Mouse (Mus musculus) kidney, postnatal 0 days (tissue): ENCODE measurements around the gene Gnas. TPM values are rescaled to one million over a fixed set of nuclear protein-coding genes. Genes with fewer than 3 reads are reported as not detected.

ENCODE experiments used
- ATAC-seq: fragments of 200-750 bp; cut with Nextera tagmentation; replicated peaks from 2 replicates; pipeline ENCODE4 v1.8.0; 2017; ENCODE audit warnings: low read depth, moderate number of reproducible peaks, moderate TSS enrichment, moderate library complexity; ENCODE audit not compliant: low FRiP score
- DNase-seq: peaks from one replicate; pipeline ENCODE4 v3.0.0-alpha.2; 2016; ENCODE audit warnings: low spot score
- H3K27ac ChIP-seq: fragments of 300-500 bp; sonication (generic); 2 replicates; pipeline ENCODE4 v1.5.1; 2014; ENCODE audit warnings: mild to moderate bottlenecking
- H3K27me3 ChIP-seq: fragments of 300-500 bp; sonication (generic); 2 replicates; pipeline ENCODE4 v1.6.1; 2014; ENCODE audit warnings: low read length, mixed read lengths; ENCODE audit not compliant: insufficient read depth
- H3K36me3 ChIP-seq: fragments of 300-500 bp; sonication (generic); 2 replicates; pipeline ENCODE4 v1.6.1; 2014; ENCODE audit warnings: low read length, mixed read lengths; ENCODE audit not compliant: insufficient read depth
- H3K4me1 ChIP-seq: fragments of 300-500 bp; sonication (generic); replicated peaks from 2 replicates; pipeline ENCODE4 v1.6.1; 2014; ENCODE audit warnings: antibody characterized with exemption, low read length, mixed read lengths; ENCODE audit not compliant: insufficient read depth
- H3K4me2 ChIP-seq: fragments of 300-500 bp; sonication (generic); 2 replicates; pipeline ENCODE4 v1.6.1; 2014; ENCODE audit warnings: mild to moderate bottlenecking, low read length, moderate library complexity, mixed read lengths
- H3K4me3 ChIP-seq: fragments of 300-500 bp; sonication (generic); replicated peaks from 2 replicates; pipeline ENCODE4 v1.5.1; 2014; ENCODE audit warnings: low read depth, low read length
- H3K9ac ChIP-seq: fragments of 300-500 bp; sonication (generic); 2 replicates; pipeline ENCODE4 v1.6.1; 2014; ENCODE audit warnings: low read depth, low read length
- H3K9me3 ChIP-seq: fragments of 300-500 bp; sonication (generic); replicated peaks from 2 replicates; pipeline ENCODE4 v1.6.1; 2016; ENCODE audit warnings: low read length, inconsistent platforms, mixed read lengths
- CTCF ChIP-seq: IDR thresholded peaks from 2 replicates; pipeline ENCODE4 v1.5.1; 2016; ENCODE audit warnings: antibody characterized with exemption, low read depth, mild to moderate bottlenecking, moderate library complexity
- WGBS: fragments of 180-500 bp; shearing (Covaris S2); extraction: QIAGEN DNeasy Blood & Tissue Kit; methylation state at CpG from one replicate; pipeline ENCODE4 v1.1.7; 2014; 5-methylcytosine and 5-hydroxymethylcytosine counted together
- polyA plus RNA-seq: library from polyadenylated mRNA; unstranded; fragments of >200 nt; fragmentation: Nextera tagmentation; extraction: Ambion mirVana; gene quantifications from 2 replicates; pipeline ENCODE4 v1.2.1, GENCODE M21; 2015

Gnas gene
- polyA plus RNA-seq, 1 experiment from 2014 or later, result 1,363 TPM

DNA sequence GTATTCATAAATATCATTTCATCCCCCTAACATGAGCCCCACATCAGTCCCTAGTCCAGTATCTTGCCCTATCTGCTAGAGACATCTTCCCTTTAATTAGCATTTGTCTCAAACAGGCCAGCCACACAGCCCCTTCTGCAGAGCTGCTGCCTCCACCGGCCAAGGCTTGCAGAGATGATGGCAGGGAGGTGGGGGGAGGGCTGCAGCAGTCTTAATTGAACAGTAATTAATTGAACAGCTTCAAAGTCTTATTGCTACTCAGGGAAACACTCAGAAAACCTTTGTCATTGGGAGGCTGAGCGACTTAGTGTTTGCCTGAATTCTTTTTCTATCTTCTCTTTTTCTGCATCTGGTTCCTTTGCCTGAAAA lies 7.5 kb downstream of the Gnas start:
- Histone ChIP-seq H3K4me1 (peaks cover 6% of the 10 kb centered on the region; the same call in 1 of the 2 replicates), H3K9ac (no peak overlapping the region), H3K36me3 (no peaks in the 10 kb centered on the region), H3K4me2 (peak overlapping the region; percentile 39; the same call in 1 of the 2 replicates), H3K27me3 (no peaks in the 10 kb centered on the region), H3K4me3 (no peak overlapping the region), H3K9me3 (peaks cover 6% of the 10 kb centered on the region), H3K27ac (no peak overlapping the region)
- DNase-seq, result no peak
- WGBS, result 36% methylated on average over 2 of the region's 2 CpGs
- TF ChIP-seq CTCF, result no peak
- no peak for ATAC-seq

DNA sequence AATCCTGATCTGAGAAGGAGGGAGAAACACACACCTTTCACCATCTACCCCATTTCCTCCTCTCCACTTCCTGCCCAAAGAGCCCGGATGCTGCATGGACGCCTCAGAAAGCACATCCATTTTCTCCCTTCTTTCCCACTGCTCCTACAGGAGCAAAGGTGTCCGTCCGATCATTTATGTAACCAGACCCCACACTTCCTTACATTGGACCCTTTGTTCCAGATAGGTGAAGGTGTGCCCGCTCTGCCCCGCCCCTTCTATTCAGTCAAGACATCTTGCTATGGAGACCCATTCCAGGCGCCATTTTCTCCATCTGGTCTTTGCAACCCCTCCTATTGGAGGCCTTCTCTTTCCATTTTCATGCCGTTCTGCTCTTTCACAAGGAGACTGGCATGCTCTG lies 10.3 kb downstream of the Gnas start:
- peaks cover 22% of the 10 kb centered on the region for H3K9me3 ChIP-seq
- WGBS, result 49% methylated on average over 8 of the region's 8 CpGs
- DNase-seq (peak; percentile 48), ATAC-seq (no peak)
- peak overlapping the region; percentile 52 for H3K4me3 ChIP-seq
- peaks cover 11% of the 10 kb centered on the region for H3K27me3 ChIP-seq
- H3K27ac ChIP-seq, result peak overlapping the region; percentile 72
- H3K4me1 ChIP-seq, result peaks cover 6% of the 10 kb centered on the region; the same call in 1 of the 2 replicates
- peak overlapping the region; percentile 62 for H3K4me2 ChIP-seq
- TF ChIP-seq CTCF, result no peak
- peak overlapping the region; percentile 76 for H3K9ac ChIP-seq
- no peaks in the 10 kb centered on the region for H3K36me3 ChIP-seq

DNA sequence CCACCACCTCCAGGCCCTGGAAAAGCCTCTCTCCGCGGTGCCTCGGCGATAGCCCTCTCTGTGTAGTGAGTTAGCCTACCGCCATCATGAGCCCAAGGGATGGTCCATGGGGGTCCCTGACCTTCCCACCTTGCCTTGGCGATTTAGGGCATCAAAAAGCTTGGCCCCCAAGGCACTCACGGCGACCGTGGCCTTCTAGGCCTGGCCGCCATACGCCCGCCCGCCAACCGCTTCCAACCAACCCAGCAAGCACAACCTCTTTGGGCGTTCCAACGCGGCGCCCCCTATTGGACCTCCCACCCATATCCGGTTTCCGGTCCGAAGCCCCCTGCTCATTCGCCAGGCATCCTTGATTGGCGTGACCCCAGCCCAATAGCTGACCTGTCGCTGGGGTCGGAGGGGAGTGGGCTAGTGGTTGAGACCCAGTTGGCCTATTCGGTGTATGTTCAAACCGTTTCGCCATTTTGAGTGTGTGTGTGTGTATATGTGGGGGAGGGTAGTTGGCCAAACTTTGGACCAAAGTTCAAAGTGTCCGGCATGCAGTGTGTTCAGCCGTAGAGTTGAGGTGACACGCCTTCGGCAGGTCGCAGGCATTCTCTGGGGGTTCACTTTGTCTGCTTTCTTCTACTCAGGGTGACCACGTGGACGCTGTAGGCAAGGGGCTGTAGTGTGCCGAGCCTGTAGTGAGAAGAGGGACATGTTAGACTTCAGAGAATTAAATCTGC lies 11.2 kb downstream of the Gnas start:
- WGBS, result 48% methylated on average over 36 of the region's 36 CpGs
- DNase-seq, result peak; percentile 91

DNA sequence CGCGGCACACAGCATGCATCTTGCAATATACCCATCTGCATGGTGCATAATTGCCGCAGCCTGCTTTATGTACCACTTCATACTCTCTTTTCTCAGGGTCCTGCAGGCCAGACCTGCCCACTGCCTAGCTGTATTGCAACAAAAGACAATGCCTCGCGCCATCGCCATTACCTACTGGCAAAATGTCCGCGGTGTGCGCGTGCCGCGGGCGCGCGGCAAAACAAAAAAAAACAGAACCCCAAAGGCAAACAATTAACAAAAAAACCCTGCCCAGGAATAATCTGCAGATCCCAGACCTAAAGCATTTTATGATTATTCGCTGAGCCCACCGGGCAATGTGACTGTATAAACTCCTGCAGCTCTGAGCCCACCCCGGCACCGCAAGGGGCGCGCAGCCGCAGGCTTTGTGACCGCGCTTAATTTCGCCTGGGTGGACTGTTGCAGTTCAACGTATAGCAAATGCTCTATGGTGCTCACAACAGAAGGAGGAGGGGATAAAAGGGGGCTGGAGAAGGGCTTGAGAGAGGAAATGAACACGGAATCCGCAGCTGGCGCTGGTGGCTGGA lies 11.9 kb downstream of the Gnas start:
- H3K4me1 ChIP-seq, result peaks cover 6% of the 10 kb centered on the region; the same call in 1 of the 2 replicates
- H3K4me2 ChIP-seq, result peak overlapping the region; percentile 62
- whole genome bisulfite sequencing, result 49% methylated on average over 29 of the region's 29 CpGs
- H3K36me3 ChIP-seq, result no peaks in the 10 kb centered on the region
- DNase-seq, result no peak
- no peak overlapping the region for H3K9ac ChIP-seq
- no peak for TF ChIP-seq CTCF
- peaks cover 15% of the 10 kb centered on the region for H3K27me3 ChIP-seq
- no peak for ATAC-seq
- H3K4me3 ChIP-seq, result peak overlapping the region; percentile 52
- H3K9me3 ChIP-seq, result peaks cover 30% of the 10 kb centered on the region
- no peak overlapping the region for H3K27ac ChIP-seq

More for the DNA sequence above, 11.2 kb downstream of the Gnas start:
- Histone ChIP-seq H3K4me1 (peaks cover 6% of the 10 kb centered on the region; the same call in 1 of the 2 replicates), H3K36me3 (no peaks in the 10 kb centered on the region), H3K27ac (peak overlapping the region; percentile 72), H3K9me3 (peaks cover 28% of the 10 kb centered on the region), H3K27me3 (peaks cover 14% of the 10 kb centered on the region), H3K9ac (peak overlapping the region; percentile 76), H3K4me2 (peak overlapping the region; percentile 62), H3K4me3 (peak overlapping the region; percentile 52)
- ATAC-seq, result peak; percentile 90
- peak; percentile 42 for TF ChIP-seq CTCF

DNA sequence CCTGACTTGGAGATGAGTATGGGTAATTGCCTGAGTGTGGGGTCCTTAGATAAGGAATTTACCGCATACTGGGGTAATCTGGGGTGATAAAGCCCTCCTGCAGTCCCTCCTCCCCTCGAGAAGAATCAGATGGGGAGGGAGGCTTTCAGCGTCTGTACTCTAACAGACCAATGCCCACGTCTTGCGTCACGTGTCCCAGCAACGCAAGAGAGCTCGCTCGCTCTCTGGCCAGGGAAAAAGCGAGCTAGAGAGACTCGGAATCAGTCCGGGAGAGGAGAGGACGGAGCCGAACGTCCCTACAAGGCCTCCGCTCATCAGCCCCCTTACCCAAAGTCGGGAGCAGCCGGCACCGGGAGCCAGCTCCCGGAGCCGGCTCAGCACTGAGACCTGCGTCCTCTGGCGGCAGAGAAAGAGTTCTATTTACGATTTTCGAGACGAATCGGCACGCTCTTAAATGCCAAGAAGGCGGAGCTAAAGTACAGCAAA lies 13.0 kb downstream of the Gnas start:
- Histone ChIP-seq H3K9me3 (peaks cover 30% of the 10 kb centered on the region), H3K36me3 (no peaks in the 10 kb centered on the region), H3K9ac (no peak overlapping the region), H3K4me1 (peaks cover 4% of the 10 kb centered on the region; the same call in 1 of the 2 replicates), H3K4me2 (peak overlapping the region; percentile 28), H3K4me3 (no peak overlapping the region), H3K27me3 (peaks cover 15% of the 10 kb centered on the region), H3K27ac (no peak overlapping the region)
- ATAC-seq (no peak), DNase-seq (no peak)
- peak; percentile 53 for TF ChIP-seq CTCF
- WGBS, result 66% methylated on average over 29 of the region's 29 CpGs

DNA sequence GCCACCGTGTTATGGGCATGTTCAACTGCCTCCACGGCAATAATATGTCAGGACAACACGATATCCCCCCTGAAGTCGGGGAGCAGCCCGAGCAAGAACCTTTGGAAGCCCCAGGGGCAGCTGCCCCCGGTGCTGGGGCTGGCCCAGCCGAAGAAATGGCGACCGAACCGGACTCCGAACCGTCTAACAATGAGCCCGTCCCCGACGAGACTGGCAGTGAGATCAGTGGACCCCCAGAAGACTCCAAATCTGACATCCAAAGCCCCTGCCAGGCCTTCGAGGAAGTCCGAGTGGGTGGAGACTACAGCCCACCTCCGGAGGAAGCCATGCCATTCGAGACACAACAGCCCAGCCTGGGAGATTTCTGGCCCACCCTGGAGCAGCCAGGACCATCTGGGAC lies 13.7 kb downstream of the Gnas start:
- Histone ChIP-seq H3K36me3 (no peaks in the 10 kb centered on the region), H3K4me3 (no peak overlapping the region), H3K27ac (no peak overlapping the region), H3K9me3 (peaks cover 30% of the 10 kb centered on the region), H3K9ac (no peak overlapping the region), H3K4me1 (no peaks in the 10 kb centered on the region; the same call in 1 of the 2 replicates), H3K4me2 (no peak overlapping the region), H3K27me3 (peaks cover 15% of the 10 kb centered on the region)
- DNase-seq (no peak), ATAC-seq (no peak)
- WGBS, result 58% methylated on average over 19 of the region's 19 CpGs
- no peak for TF ChIP-seq CTCF
